Mouse (Mus musculus) heart, embryonic 13.5 days (tissue): ENCODE data around the gene Rfx4. TPM values are rescaled to one million over a fixed set of nuclear protein-coding genes. Genes with fewer than 3 reads are reported as not detected.

ENCODE experiments used
- ATAC-seq: fragments of 200-750 bp; cut with Nextera tagmentation; 2 replicates; pipeline ENCODE4 v1.8.0; 2017; ENCODE audit warnings: moderate TSS enrichment; ENCODE audit not compliant: insufficient number of reproducible peaks, low FRiP score, low TSS enrichment; ENCODE audit errors: extremely low read depth
- H3K27ac ChIP-seq: fragments of 300-500 bp; sonication (generic); replicated peaks from 2 replicates; pipeline ENCODE4 v1.5.1; 2015; ENCODE audit warnings: moderate library complexity, mild to moderate bottlenecking, inconsistent platforms
- H3K27me3 ChIP-seq: fragments of 300-500 bp; sonication (generic); replicated peaks from 2 replicates; pipeline ENCODE4 v1.6.1; 2015; ENCODE audit warnings: mild to moderate bottlenecking, inconsistent platforms
- H3K36me3 ChIP-seq: fragments of 300-500 bp; sonication (generic); 2 replicates; pipeline ENCODE4 v1.6.1; 2015; ENCODE audit warnings: mild to moderate bottlenecking, inconsistent platforms
- H3K4me1 ChIP-seq: fragments of 300-500 bp; sonication (generic); 2 replicates; pipeline ENCODE4 v1.6.1; 2015; ENCODE audit warnings: inconsistent platforms
- H3K4me2 ChIP-seq: fragments of 300-500 bp; sonication (generic); 2 replicates; pipeline ENCODE4 v1.6.1; 2015; ENCODE audit warnings: inconsistent platforms, mild to moderate bottlenecking, moderate library complexity
- H3K4me3 ChIP-seq: fragments of 300-500 bp; sonication (generic); 2 replicates; pipeline ENCODE4 v1.5.1; 2015; ENCODE audit warnings: moderate library complexity, mild to moderate bottlenecking, inconsistent platforms
- H3K9ac ChIP-seq: fragments of 300-500 bp; sonication (generic); 2 replicates; pipeline ENCODE4 v1.6.1; 2015; ENCODE audit warnings: inconsistent platforms, mild to moderate bottlenecking, moderate library complexity
- H3K9me3 ChIP-seq: fragments of 300-500 bp; sonication (generic); 2 replicates; pipeline ENCODE4 v1.6.1; 2016; ENCODE audit warnings: inconsistent platforms
- WGBS: fragments of 180-500 bp; shearing (Covaris S2); methylation state at CpG from one replicate; pipeline ENCODE4 v1.1.7; 2015; ENCODE audit warnings: mixed read lengths; 5-methylcytosine and 5-hydroxymethylcytosine counted together
- polyA plus RNA-seq: library from polyadenylated mRNA; unstranded; fragments of >200 nt; fragmentation: Nextera tagmentation; extraction: Ambion mirVana; gene quantifications from 2 replicates; pipeline ENCODE4 v1.2.1, GENCODE M21; 2015

Gene Rfx4
- polyA plus RNA-seq, 1 experiment from 2014 or later = not detected

DNA sequence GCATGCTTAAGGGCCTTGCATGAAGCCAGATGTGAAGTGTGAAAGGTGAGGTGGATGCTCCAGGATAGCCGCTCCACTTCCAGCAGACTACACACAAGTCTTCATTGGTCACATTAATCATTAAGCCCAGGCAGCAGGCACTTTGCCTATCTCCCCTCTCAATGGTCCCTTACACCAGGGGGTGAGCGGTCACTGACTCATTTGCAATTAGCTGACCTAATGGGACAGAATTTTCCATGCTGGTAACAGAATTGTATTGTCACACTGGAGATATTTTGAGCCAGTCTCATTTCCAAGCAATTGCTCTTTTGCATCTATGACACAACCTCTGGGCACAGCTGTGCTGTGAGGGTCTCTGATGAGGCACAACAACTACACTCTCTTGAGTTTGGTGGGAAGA, 146.4 kb downstream of the Rfx4 start:
- H3K4me1 ChIP-seq = peaks cover 42% of the 10 kb centered on the region
- no peak overlapping the region for H3K9ac ChIP-seq
- no peak overlapping the region for H3K4me2 ChIP-seq
- H3K27me3 ChIP-seq = no peaks in the 10 kb centered on the region
- no peaks in the 10 kb centered on the region for H3K36me3 ChIP-seq
- no peaks in the 10 kb centered on the region for H3K9me3 ChIP-seq
- WGBS = 68% methylated on average over 2 of the region's 2 CpGs
- H3K4me3 ChIP-seq = no peak overlapping the region
- H3K27ac ChIP-seq = no peak overlapping the region
- no peak for ATAC-seq

DNA sequence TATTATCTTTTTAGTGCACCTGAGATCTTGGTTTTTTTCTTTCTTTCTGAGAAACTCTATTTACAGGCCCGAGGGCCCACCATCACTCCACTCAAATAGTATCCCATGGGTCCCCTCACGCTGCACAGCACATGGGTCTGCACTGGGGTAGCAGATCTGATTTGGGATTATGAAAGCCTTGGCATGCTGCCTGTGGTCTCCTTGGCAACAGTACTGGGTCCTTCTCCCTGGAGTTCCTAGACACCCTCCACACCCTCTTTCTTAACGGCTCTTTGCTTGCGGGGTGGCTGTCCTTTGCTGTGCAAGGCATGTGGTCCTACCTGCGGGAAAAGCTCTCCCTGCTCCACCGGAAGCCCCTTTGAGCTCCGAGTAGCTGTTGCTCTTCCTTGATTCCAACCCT, 147.4 kb downstream of the Rfx4 start:
- no peak for ATAC-seq
- Histone ChIP-seq H3K4me3 (no peak overlapping the region), H3K4me2 (peak overlapping the region; percentile 49), H3K36me3 (no peaks in the 10 kb centered on the region), H3K4me1 (peaks cover 37% of the 10 kb centered on the region), H3K9me3 (no peaks in the 10 kb centered on the region), H3K27me3 (no peaks in the 10 kb centered on the region), H3K9ac (peak overlapping the region; percentile 20; the same call in 1 of the 2 replicates), H3K27ac (no peak overlapping the region)
- 46% methylated on average over 7 of the region's 7 CpGs for WGBS

DNA sequence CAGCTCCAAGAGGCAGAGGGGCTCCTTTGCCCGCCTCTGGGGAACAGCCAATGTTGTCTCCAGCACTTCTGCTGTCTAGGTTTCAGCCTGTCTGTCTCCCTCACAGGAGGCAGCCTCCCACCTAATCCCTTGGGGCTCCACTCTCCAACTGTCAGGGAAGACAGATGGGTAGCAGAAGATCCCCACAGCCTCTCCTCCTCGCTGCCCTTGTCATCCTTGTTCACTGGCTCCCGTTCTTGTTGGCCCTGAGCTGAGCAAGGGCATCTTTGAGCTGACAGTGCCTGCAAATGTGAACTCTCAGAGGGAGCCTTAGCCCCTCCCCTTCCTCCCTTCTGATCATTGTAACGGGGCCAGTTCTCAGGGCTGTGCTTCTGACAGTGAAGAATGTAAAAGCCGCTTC, 147.9 kb downstream of the Rfx4 start:
- no peak for ATAC-seq
- no peaks in the 10 kb centered on the region; the same call in 1 of the 2 replicates for H3K27me3 ChIP-seq
- H3K36me3 ChIP-seq = no peaks in the 10 kb centered on the region
- H3K4me1 ChIP-seq = peaks cover 33% of the 10 kb centered on the region
- no peak overlapping the region for H3K27ac ChIP-seq
- H3K4me2 ChIP-seq = peak overlapping the region; percentile 49
- H3K9me3 ChIP-seq = no peaks in the 10 kb centered on the region
- H3K4me3 ChIP-seq = no peak overlapping the region
- peak overlapping the region; percentile 20; the same call in 1 of the 2 replicates for H3K9ac ChIP-seq
- WGBS = 6% methylated on average over 5 of the region's 5 CpGs

DNA sequence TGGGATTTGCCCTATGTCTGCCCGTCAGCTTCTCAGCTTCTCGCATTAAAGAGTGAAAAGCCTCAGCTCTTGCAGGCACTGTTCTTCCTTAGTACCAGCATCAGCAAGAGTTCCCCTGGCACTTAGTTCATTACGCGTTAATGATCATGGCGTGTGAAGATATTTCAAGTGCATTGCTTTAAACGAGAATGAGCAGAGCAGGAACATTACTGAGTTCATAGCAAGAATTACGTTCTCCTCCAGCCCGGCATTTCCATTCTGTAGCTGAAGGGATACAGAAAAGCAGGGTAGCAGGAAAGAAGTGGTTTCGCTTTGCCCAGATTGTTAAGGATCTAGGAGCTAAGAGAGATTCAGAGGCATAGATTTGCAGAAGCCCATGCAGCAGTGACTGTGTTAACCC, 151.0 kb downstream of the Rfx4 start:
- Histone ChIP-seq H3K27ac (no peak overlapping the region), H3K36me3 (no peaks in the 10 kb centered on the region), H3K4me3 (no peak overlapping the region), H3K27me3 (no peaks in the 10 kb centered on the region; the same call in 1 of the 2 replicates), H3K4me1 (peaks cover 18% of the 10 kb centered on the region), H3K9me3 (no peaks in the 10 kb centered on the region), H3K9ac (no peak overlapping the region), H3K4me2 (no peak overlapping the region)
- 77% methylated on average over 9 of the region's 9 CpGs for WGBS
- ATAC-seq = no peak

DNA sequence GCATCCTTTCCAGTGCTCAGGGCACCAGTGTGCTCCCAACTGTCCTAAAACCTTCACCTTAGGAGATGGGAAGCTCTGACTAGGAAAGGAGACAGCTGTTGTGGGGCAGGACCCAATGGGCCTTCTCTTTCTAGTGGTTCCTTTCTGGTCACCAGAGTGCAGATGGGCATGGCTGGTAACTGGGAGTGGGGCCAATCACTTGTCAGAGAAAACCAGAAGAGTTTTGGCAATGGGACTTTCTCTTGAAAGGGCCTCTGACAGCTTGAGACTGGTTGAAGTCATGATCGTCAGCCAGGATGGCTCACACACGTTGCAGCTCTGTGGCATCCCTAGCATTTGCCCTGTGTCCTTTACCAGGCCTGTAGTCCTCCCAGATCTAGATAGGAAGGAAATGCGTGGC, 152.1 kb downstream of the Rfx4 start:
- H3K36me3 ChIP-seq = no peaks in the 10 kb centered on the region
- ATAC-seq = no peak
- WGBS = 81% methylated on average over 3 of the region's 3 CpGs
- H3K4me3 ChIP-seq = no peak overlapping the region
- H3K9me3 ChIP-seq = no peaks in the 10 kb centered on the region
- no peak overlapping the region for H3K27ac ChIP-seq
- no peak overlapping the region for H3K4me2 ChIP-seq
- H3K27me3 ChIP-seq = no peaks in the 10 kb centered on the region; the same call in 1 of the 2 replicates
- H3K4me1 ChIP-seq = peaks cover 11% of the 10 kb centered on the region
- H3K9ac ChIP-seq = no peak overlapping the region

DNA sequence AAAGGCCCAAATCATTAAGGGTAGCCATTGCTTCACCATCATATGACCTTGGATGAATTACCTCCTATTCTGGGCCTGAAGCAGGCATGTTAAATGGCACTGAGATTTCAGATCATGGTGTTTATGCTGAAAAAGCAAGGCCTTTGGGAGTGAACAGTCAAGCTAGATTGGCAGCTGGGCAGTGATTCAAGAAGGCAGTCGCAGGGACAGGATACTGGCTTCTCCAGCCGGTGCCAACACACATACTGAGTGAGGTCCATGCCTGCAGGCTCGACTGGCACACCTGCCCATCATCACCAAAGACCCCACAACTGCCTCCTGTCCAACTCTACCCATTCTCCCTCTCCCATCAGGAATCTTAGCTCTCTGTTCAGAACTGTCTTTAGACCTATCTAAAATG, 152.6 kb downstream of the Rfx4 start:
- ATAC-seq = no peak
- 79% methylated on average over 3 of the region's 3 CpGs for WGBS
- no peak overlapping the region for H3K4me3 ChIP-seq

DNA sequence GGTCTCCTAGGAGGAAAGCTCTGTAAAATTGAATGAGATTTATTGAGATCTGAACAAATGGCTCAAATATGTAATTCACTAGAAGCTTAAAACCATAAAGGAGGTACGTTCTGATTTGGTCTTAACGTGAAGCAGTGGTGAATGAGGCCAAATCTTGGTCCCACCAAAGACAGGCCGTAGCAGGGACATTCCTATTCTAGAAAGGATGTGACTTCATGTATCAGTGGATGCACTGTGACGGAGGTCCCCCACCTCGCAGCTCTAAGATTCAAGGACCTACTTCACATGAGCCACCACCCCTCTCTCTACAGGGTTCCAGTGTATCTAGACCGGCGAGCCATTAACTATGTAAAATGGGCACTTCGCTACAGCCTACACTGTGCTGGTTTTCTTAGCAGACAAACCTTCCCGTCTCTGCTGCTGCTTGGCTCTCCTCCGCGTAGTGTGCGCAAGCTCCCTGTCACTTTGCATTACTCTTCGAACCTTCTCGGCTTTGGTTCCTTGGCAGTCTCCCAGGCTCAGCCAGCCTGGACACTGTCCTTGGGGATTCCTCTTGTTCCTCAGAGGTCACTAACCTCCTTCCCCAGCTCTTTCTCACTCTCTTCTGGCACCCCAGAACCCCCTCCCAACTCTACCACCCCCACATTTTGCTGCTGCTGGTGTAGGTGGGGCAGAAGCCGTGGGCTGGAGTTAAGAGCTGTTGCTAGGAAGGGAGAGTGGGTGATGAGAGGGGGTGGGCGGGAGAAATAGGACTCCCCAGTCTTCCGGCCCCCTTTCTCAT, 153.3 kb downstream of the Rfx4 start:
- no peaks in the 10 kb centered on the region for H3K36me3 ChIP-seq
- H3K27me3 ChIP-seq = no peaks in the 10 kb centered on the region; the same call in 1 of the 2 replicates
- ATAC-seq = no peak
- WGBS = 68% methylated on average over 17 of the region's 17 CpGs
- H3K27ac ChIP-seq = no peak overlapping the region
- H3K4me3 ChIP-seq = no peak overlapping the region
- no peak overlapping the region for H3K9ac ChIP-seq
- peak overlapping the region; percentile 38; the same call in 1 of the 2 replicates for H3K4me2 ChIP-seq
- H3K4me1 ChIP-seq = peaks cover 6% of the 10 kb centered on the region; the same call in 1 of the 2 replicates
- H3K9me3 ChIP-seq = no peaks in the 10 kb centered on the region

More for the DNA sequence above, 152.6 kb downstream of the Rfx4 start:
- Histone ChIP-seq H3K27ac (no peak overlapping the region), H3K36me3 (no peaks in the 10 kb centered on the region), H3K27me3 (no peaks in the 10 kb centered on the region; the same call in 1 of the 2 replicates), H3K9me3 (no peaks in the 10 kb centered on the region), H3K9ac (no peak overlapping the region), H3K4me2 (no peak overlapping the region), H3K4me1 (peaks cover 10% of the 10 kb centered on the region)

DNA sequence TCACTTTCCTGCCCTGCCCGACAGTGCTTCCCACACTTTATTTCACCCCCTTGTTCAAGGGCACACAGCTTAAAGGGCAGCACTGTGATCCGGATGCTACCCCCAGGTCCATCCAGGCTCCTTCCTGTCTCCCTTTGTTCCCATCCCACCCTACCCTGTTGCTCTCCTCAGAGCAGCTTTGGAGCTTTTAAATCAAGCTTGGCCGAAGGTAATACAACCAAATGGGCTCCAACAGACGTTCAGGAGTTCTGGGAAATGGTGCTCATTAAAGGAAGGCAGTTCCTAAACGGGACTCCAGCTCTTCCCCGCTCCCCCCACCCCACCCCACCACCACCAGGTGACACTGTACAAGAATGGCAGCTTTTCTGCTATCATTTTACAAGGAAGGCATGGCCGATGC, 154.3 kb downstream of the Rfx4 start:
- no peaks in the 10 kb centered on the region for H3K36me3 ChIP-seq
- H3K9me3 ChIP-seq = no peaks in the 10 kb centered on the region
- no peak overlapping the region for H3K4me3 ChIP-seq
- no peaks in the 10 kb centered on the region; the same call in 1 of the 2 replicates for H3K27me3 ChIP-seq
- peaks cover 6% of the 10 kb centered on the region; the same call in 1 of the 2 replicates for H3K4me1 ChIP-seq
- no peak overlapping the region for H3K27ac ChIP-seq
- no peak for ATAC-seq
- H3K4me2 ChIP-seq = no peak overlapping the region
- H3K9ac ChIP-seq = no peak overlapping the region
- WGBS = 49% methylated on average over 7 of the region's 7 CpGs

DNA sequence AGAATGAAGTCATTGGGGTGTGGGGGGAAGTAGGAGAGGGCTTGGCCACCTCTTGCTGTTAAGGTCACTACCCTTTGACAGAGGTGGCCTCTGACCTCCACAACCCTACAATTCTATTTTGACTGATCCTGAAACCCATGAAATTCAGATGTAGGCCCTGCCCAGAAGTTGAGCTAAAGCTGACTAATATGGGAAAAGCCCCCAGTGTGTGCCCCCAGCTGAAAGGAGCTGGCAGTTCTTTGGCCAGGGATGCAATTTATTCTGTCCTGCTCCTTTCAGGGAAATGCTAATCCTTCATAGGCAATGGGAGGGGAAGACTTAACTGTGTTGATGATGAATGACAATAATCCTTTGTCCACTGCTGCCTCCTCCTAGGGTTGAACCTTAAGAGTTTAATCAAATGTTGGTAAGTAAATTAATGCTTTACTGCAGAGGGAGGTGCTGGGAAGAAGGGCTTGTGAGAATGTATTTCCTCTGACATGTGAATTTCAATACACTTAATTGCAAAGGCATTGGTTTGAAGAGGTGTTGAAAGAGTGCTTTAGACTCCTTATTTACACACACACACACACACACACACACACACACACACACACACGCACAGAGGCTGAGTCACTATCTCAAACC, 155.0 kb downstream of the Rfx4 start:
- H3K4me3 ChIP-seq = no peak overlapping the region
- 67% methylated on average over 1 of the region's 1 CpGs for WGBS
- no peak overlapping the region for H3K9ac ChIP-seq
- H3K4me2 ChIP-seq = no peak overlapping the region
- H3K36me3 ChIP-seq = no peaks in the 10 kb centered on the region
- H3K4me1 ChIP-seq = peaks cover 6% of the 10 kb centered on the region; the same call in 1 of the 2 replicates
- H3K27ac ChIP-seq = no peak overlapping the region
- H3K9me3 ChIP-seq = no peaks in the 10 kb centered on the region
- ATAC-seq = no peak
- no peaks in the 10 kb centered on the region; the same call in 1 of the 2 replicates for H3K27me3 ChIP-seq

DNA sequence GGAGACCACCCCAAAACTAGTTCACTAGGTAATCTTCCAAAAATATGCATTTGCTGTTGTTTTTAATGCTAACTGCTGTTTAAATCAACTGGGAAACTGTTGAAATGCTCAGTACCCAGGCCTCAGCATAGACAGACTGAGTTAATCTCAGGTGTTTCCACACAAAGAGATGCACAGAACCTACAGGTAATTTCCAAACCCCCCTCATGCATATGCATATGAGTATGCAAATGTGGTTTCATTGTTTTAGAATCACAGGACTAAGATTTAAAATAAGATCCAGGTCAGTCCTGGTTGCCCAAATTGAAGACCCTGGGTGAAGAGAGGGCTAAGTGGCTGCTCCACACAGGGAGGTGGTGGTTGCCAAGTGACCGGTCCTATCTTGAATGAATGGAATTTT, 157.3 kb downstream of the Rfx4 start:
- WGBS = 36% methylated on average over 1 of the region's 1 CpGs
- Histone ChIP-seq H3K4me2 (no peak overlapping the region), H3K27ac (no peak overlapping the region), H3K27me3 (no peaks in the 10 kb centered on the region; the same call in 1 of the 2 replicates), H3K36me3 (no peaks in the 10 kb centered on the region), H3K4me3 (no peak overlapping the region), H3K9me3 (no peaks in the 10 kb centered on the region), H3K9ac (no peak overlapping the region), H3K4me1 (peaks cover 9% of the 10 kb centered on the region)
- ATAC-seq = no peak

DNA sequence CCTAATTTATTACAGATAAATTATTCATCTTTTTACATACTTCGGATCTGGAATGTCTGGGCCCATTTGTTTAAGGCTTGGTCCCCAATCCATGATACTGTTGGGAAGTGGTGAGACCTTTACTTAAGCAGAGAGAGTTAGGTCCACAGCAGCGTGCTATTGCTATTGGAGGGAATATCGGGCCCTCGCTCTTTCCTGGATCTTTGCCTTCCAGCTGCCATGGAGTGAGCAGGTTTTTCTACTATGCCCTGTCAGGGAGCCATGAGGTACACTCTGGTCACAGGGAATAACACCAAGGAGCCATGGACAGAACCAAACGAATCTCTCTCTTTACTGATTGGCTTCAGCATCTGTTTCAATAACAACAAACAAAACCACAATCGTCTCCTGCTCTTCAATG, 159.6 kb downstream of the Rfx4 start:
- Histone ChIP-seq H3K9me3 (no peaks in the 10 kb centered on the region), H3K9ac (no peak overlapping the region), H3K4me3 (no peak overlapping the region), H3K4me1 (peaks cover 31% of the 10 kb centered on the region), H3K36me3 (no peaks in the 10 kb centered on the region), H3K27ac (no peak overlapping the region), H3K4me2 (no peak overlapping the region), H3K27me3 (no peaks in the 10 kb centered on the region)
- ATAC-seq = no peak
- WGBS = 79% methylated on average over 6 of the region's 6 CpGs
